Mouse (Mus musculus) kidney, embryonic 16.5 days (tissue): Measurements from ENCODE around the gene 4930522H14Rik. TPM values are rescaled to one million over a fixed set of nuclear protein-coding genes. Genes with fewer than 3 reads are reported as not detected.

Experiments
- ATAC-seq: fragments of 200-750 bp; cut with Nextera tagmentation; 2 replicates; pipeline ENCODE4 v1.8.0; 2017; ENCODE audit warnings: moderate TSS enrichment; ENCODE audit not compliant: low FRiP score, low TSS enrichment
- H3K27ac ChIP-seq: fragments of 300-500 bp; sonication (generic); 2 replicates; pipeline ENCODE4 v1.5.1; 2014; ENCODE audit warnings: low read length
- H3K27me3 ChIP-seq: fragments of 300-500 bp; sonication (generic); 2 replicates; pipeline ENCODE4 v1.6.1; 2014; ENCODE audit warnings: low read length, control low read depth, mixed read lengths; ENCODE audit not compliant: insufficient read depth
- H3K36me3 ChIP-seq: fragments of 300-500 bp; sonication (generic); 2 replicates; pipeline ENCODE4 v1.6.1; 2014; ENCODE audit warnings: low read length, control low read depth, mixed read lengths; ENCODE audit not compliant: insufficient read depth
- H3K4me1 ChIP-seq: fragments of 300-500 bp; sonication (generic); 2 replicates; pipeline ENCODE4 v1.6.1; 2014; ENCODE audit warnings: low read length, control low read depth, mixed read lengths; ENCODE audit not compliant: insufficient read depth
- H3K4me2 ChIP-seq: fragments of 300-500 bp; sonication (generic); replicated peaks from 2 replicates; pipeline ENCODE4 v1.6.1; 2014; ENCODE audit warnings: low read depth, low read length
- H3K4me3 ChIP-seq: fragments of 300-500 bp; sonication (generic); 2 replicates; pipeline ENCODE4 v1.5.1; 2014; ENCODE audit warnings: mild to moderate bottlenecking, low read length
- H3K9ac ChIP-seq: fragments of 300-500 bp; sonication (generic); replicated peaks from 2 replicates; pipeline ENCODE4 v1.6.1; 2014; ENCODE audit warnings: low read length
- H3K9me3 ChIP-seq: fragments of 300-500 bp; sonication (generic); 2 replicates; pipeline ENCODE4 v1.6.1; 2016; ENCODE audit warnings: low read length, control low read depth
- WGBS: fragments of 180-500 bp; shearing (Covaris S2); extraction: QIAGEN DNeasy Blood & Tissue Kit; methylation state at CpG from one replicate; pipeline ENCODE4 v1.1.7; 2014; 5-methylcytosine and 5-hydroxymethylcytosine counted together
- polyA plus RNA-seq: library from polyadenylated mRNA; unstranded; fragments of >200 nt; fragmentation: Nextera tagmentation; extraction: Ambion mirVana; gene quantifications from 2 replicates; pipeline ENCODE4 v1.2.1, GENCODE M21; 2015

The 4930522H14Rik gene
- polyA plus RNA-seq, 1 experiment from 2014 or later = not detected

GRCm38 (mm10) chr4:109547306-109547705 is 16.2 kb upstream of the 4930522H14Rik start:
- no peaks in the 10 kb centered on the region for H3K9me3 ChIP-seq
- no peak overlapping the region for H3K27ac ChIP-seq
- H3K4me3 ChIP-seq = no peak overlapping the region
- ATAC-seq = no peak
- no peaks in the 10 kb centered on the region for H3K4me1 ChIP-seq
- H3K9ac ChIP-seq = no peak overlapping the region
- H3K36me3 ChIP-seq = no peaks in the 10 kb centered on the region
- no peaks in the 10 kb centered on the region for H3K27me3 ChIP-seq
- H3K4me2 ChIP-seq = no peak overlapping the region
- WGBS = 10% methylated on average over 2 of the region's 2 CpGs

GRCm38 (mm10) chr4:109546538-109546937 is 15.4 kb upstream of the 4930522H14Rik start:
- H3K4me2 ChIP-seq = no peak overlapping the region
- 93% methylated on average over 2 of the region's 2 CpGs for WGBS
- H3K4me1 ChIP-seq = no peaks in the 10 kb centered on the region
- ATAC-seq = no peak
- H3K27ac ChIP-seq = no peak overlapping the region
- no peaks in the 10 kb centered on the region for H3K36me3 ChIP-seq
- no peaks in the 10 kb centered on the region for H3K9me3 ChIP-seq
- H3K27me3 ChIP-seq = no peaks in the 10 kb centered on the region
- no peak overlapping the region for H3K9ac ChIP-seq
- H3K4me3 ChIP-seq = no peak overlapping the region

- Histone ChIP-seq H3K27ac (no peak overlapping the region), H3K4me3 (no peak overlapping the region), H3K9me3 (no peaks in the 10 kb centered on the region), H3K27me3 (no peaks in the 10 kb centered on the region), H3K4me2 (no peak overlapping the region), H3K9ac (no peak overlapping the region), H3K36me3 (no peaks in the 10 kb centered on the region), H3K4me1 (no peaks in the 10 kb centered on the region)
- no peak for ATAC-seq
- 70% methylated on average over 15 of the region's 15 CpGs for WGBS
These were observed 766 bp downstream of the 4930522H14Rik start for GRCm38 (mm10) chr4:109530245-109530816.

GRCm38 (mm10) chr4:109504885-109505284 is 26.2 kb downstream of the 4930522H14Rik start:
- Histone ChIP-seq H3K4me1 (no peaks in the 10 kb centered on the region), H3K9ac (no peak overlapping the region), H3K4me3 (no peak overlapping the region), H3K27ac (no peak overlapping the region), H3K4me2 (no peak overlapping the region), H3K27me3 (no peaks in the 10 kb centered on the region), H3K9me3 (no peaks in the 10 kb centered on the region), H3K36me3 (no peaks in the 10 kb centered on the region)
- WGBS = 6% methylated on average over 5 of the region's 5 CpGs
- ATAC-seq = no peak

GRCm38 (mm10) chr4:109498476-109498875 is 32.6 kb downstream of the 4930522H14Rik start:
- Histone ChIP-seq H3K9ac (no peak overlapping the region), H3K4me1 (no peaks in the 10 kb centered on the region), H3K9me3 (no peaks in the 10 kb centered on the region), H3K27me3 (no peaks in the 10 kb centered on the region), H3K27ac (no peak overlapping the region), H3K4me3 (no peak overlapping the region), H3K4me2 (no peak overlapping the region), H3K36me3 (no peaks in the 10 kb centered on the region)
- WGBS = 81% methylated on average over 11 of the region's 11 CpGs
- no peak for ATAC-seq

- ATAC-seq = no peak
- H3K4me2 ChIP-seq = no peak overlapping the region
- no peaks in the 10 kb centered on the region for H3K36me3 ChIP-seq
- H3K4me3 ChIP-seq = no peak overlapping the region
- H3K9me3 ChIP-seq = no peaks in the 10 kb centered on the region
- no peaks in the 10 kb centered on the region for H3K27me3 ChIP-seq
- no peaks in the 10 kb centered on the region for H3K4me1 ChIP-seq
- no peak overlapping the region for H3K27ac ChIP-seq
- no peak overlapping the region for H3K9ac ChIP-seq
These were observed 37.5 kb downstream of the 4930522H14Rik start for GRCm38 (mm10) chr4:109493581-109493980.

- no peak for ATAC-seq
- no peaks in the 10 kb centered on the region for H3K4me1 ChIP-seq
- WGBS = 70% methylated on average over 1 of the region's 1 CpGs
- no peaks in the 10 kb centered on the region for H3K36me3 ChIP-seq
- H3K4me3 ChIP-seq = no peak overlapping the region
- no peak overlapping the region for H3K9ac ChIP-seq
- no peak overlapping the region for H3K27ac ChIP-seq
- H3K9me3 ChIP-seq = no peaks in the 10 kb centered on the region
- no peak overlapping the region for H3K4me2 ChIP-seq
- no peaks in the 10 kb centered on the region for H3K27me3 ChIP-seq
These were observed 42.3 kb downstream of the 4930522H14Rik start for GRCm38 (mm10) chr4:109488812-109489211.

GRCm38 (mm10) chr4:109484621-109485020 is 46.5 kb downstream of the 4930522H14Rik start, which contains the start of gene Rnf11:
Gene Rnf11 (minus strand): TSS chr4:109484728.
- Histone ChIP-seq H3K36me3 (no peaks in the 10 kb centered on the region), H3K4me1 (no peaks in the 10 kb centered on the region), H3K4me3 (no peak within 1 kb of the TSS), H3K9me3 (no peaks in the 10 kb centered on the region), H3K27me3 (no peaks in the 10 kb centered on the region), H3K9ac (no peak within 1 kb of the TSS), H3K27ac (no peak within 1 kb of the TSS), H3K4me2 (no peak within 1 kb of the TSS)
- ATAC-seq = no peak
- 76% methylated on average over 3 of the region's 3 CpGs for WGBS

GRCm38 (mm10) chr4:109482701-109483100 is 48.4 kb downstream of the 4930522H14Rik start:
- Histone ChIP-seq H3K9me3 (no peaks in the 10 kb centered on the region), H3K4me3 (no peak overlapping the region), H3K27ac (no peak overlapping the region), H3K4me2 (no peak overlapping the region), H3K9ac (no peak overlapping the region), H3K36me3 (no peaks in the 10 kb centered on the region), H3K27me3 (no peaks in the 10 kb centered on the region), H3K4me1 (no peaks in the 10 kb centered on the region)
- ATAC-seq = no peak
- 88% methylated on average over 1 of the region's 1 CpGs for WGBS

- ATAC-seq = no peak
- no peak overlapping the region for H3K9ac ChIP-seq
- H3K36me3 ChIP-seq = no peaks in the 10 kb centered on the region
- no peaks in the 10 kb centered on the region for H3K27me3 ChIP-seq
- WGBS = 95% methylated on average over 2 of the region's 2 CpGs
- no peaks in the 10 kb centered on the region for H3K4me1 ChIP-seq
- no peaks in the 10 kb centered on the region for H3K9me3 ChIP-seq
- no peak overlapping the region for H3K4me3 ChIP-seq
- no peak overlapping the region for H3K27ac ChIP-seq
- no peak overlapping the region for H3K4me2 ChIP-seq
These were observed 49.7 kb downstream of the 4930522H14Rik start for GRCm38 (mm10) chr4:109481424-109481823.
